Mouse (Mus musculus): ENCODE data around the gene Mks1.

Mks1 gene

DNA sequence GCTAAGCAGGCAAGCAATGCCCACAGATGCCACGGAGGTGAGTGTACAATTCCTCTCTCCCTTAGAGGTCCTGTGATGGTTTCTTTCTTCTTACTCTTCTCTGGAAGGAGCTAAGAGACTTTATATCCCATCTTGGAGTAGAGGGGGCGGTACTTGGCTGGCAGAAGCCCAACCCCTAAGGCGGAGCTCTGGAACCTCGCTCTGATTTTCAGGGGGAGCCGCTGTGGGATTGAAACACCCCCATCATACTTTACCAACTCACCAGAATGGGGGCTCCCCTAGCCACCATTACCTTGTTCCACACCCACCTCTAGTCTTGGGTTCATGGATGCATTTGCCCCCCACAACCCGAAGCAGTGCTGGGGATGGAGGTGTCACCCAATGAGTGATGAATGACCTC lies 22.4 kb downstream of the Mks1 start, which contains the start of gene Epx:
Epx (minus strand) TSS at position 101 of the 400 bp plus-strand sequence.
- DNase-seq (ENCODE audit: extremely low spot score, low read depth, low spot score): no peak

DNA sequence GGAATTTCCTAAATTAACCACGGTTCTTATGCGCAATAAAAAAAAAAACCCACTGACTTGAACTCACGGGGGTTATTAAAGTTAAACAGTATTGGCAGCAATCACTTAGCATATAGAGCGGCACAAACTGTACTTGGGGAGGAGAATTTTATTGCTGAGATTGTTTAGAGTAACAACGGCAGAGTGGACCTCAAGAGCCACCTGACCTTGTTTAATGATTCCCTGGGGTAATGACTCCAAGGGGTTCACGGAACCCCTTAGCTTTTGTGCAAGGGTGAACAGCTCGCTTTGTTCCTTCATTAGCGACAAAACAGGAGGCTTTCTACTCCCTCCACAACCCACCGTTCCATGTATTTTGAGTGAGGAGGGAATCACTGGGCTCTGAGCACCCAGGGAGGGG lies 26.8 kb downstream of the Mks1 start:
- DNase-seq (ENCODE audit: extremely low spot score, low read depth, low spot score): no peak

DNA sequence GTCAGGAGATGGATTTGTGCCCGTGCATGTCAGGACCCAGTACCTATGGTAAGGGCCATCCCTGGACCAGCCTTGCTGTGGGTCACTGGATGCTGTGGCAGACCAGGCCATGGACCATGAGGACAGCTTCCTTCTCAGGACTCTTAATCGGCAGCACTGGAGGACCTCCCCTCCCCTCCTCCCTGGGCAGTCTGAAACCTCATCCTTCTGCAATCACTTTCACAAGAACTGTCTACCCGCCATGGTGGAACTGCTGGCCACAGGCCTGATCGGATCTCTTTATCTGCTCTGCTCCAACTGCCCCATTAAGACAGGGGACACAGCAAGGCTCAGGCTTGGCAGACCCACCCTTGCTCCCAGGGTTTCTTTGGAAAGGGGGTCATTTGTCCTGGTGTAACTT lies 28.7 kb downstream of the Mks1 start:
- DNase-seq (ENCODE audit: extremely low spot score, low read depth, low spot score): no peak

DNA sequence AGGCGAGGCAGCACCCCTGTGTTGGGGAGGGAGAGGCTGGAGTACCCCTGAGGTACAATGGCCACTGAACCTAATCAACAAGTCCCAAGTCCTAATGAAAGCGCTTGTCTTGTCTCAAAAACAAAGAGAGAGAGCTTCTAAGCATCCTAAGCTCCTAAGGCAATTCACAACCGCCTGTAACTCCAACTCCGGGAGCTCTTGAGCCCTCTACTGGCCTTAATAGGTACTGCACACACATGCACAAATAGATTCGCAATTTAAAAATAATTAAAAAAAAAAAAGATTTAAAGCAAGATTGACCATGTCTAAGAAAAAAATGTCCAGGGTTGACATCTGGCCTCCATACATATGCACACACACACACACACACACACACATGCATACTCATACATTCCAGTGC lies 30.5 kb downstream of the Mks1 start:
- peak; percentile 16 for DNase-seq (ENCODE audit: extremely low spot score, low read depth, low spot score)

DNA sequence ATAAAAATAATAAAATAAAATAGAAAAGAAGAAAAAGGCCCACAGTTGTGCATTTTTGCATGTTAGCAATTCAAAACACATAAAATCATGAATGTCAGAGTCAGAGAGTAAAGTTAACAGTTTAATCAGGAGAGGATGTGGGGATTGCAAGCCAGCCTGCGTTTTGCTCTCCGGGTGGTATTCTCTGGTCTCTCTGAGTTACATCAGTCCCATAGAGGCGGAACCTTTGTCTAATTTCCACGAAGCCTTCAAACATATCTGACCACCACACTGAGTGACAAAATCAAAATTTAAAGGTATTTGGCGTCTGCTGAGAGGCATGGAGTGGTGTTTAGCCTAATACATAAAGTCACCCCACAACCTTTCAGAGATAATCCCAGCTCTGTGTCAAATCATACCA lies 31.8 kb downstream of the Mks1 start:
- DNase-seq (ENCODE audit: extremely low spot score, low read depth, low spot score): no peak

DNA sequence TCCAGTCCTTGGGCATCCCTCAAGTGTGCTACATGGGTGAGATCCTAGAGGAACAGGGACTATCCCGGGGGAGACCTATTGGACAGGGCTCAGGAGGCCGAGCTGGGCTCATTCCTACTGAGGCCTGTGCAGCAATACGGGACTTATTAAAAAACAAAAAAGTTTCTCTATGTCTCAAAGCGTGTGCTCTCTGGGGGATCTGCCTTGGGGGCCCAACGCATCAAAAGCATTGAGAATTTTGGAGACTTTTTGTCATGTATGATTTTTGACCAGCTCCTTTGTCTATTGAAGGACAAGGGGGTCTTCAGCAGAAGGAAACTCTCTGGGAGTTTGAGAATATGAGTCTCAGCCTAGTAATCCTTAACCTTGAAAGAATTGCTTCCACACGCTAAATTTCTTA lies 39.2 kb downstream of the Mks1 start, which contains the start of gene Olfr462:
Olfr462 (minus strand) TSS at position 101 of the 400 bp plus-strand sequence.
- no peak for DNase-seq (ENCODE audit: extremely low spot score, low read depth, low spot score)

DNA sequence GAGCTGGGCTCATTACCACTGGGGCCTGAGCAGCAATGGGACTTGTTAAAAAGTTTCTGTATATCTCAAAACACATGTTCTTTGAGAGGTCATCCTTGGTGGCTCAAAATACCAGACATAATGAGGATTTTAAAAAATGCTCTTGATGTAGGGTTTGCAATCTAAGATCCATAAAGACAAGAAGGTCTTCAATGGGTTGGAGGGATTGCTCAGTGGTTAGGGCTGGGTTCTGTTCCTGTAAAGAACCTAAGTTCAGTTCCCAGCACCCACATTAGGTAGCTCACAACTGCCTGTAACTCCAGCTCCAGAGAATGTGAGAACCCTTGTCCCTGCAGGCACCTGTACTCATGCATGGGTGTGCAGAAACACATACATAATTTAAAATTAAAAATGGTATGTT lies 44.3 kb downstream of the Mks1 start, which contains the start of gene Olfr463:
Olfr463 (minus strand) TSS at position 101 of the 400 bp plus-strand sequence.
- DNase-seq (ENCODE audit: extremely low spot score, low read depth, low spot score): no peak

DNA sequence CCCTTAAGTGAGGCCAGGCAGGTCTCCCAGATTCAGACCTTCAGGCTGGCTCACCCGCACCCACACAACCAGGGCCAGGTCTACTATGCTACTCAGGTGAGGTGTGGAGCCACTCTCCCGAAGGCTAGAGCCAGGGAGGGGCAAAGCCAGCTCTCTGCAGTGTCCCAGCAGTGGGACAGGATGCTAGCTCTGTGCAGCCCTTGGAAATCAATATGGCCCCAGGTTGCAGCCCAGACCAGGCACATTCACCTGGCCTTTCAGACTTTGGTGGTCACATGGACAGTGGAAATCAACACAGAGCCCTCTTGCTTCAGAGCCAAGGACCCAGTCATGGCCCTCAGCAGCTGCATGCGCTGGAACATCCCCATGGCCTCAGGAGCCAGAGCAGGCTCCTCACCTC lies 51.3 kb downstream of the Mks1 start:
- DNase-seq (ENCODE audit: extremely low spot score, low read depth, low spot score): no peak

Measured in hindlimb bud, embryonic 11.5 days (tissue).